Mouse (Mus musculus): Measurements from ENCODE around the gene Rpgrip1l. TPM values are rescaled to one million over a fixed set of nuclear protein-coding genes. Genes with fewer than 3 reads are reported as not detected.

The Rpgrip1l gene
- 10 to 100 TPM; 19.9 to 23.9 TPM for total RNA-seq (2021)

DNA sequence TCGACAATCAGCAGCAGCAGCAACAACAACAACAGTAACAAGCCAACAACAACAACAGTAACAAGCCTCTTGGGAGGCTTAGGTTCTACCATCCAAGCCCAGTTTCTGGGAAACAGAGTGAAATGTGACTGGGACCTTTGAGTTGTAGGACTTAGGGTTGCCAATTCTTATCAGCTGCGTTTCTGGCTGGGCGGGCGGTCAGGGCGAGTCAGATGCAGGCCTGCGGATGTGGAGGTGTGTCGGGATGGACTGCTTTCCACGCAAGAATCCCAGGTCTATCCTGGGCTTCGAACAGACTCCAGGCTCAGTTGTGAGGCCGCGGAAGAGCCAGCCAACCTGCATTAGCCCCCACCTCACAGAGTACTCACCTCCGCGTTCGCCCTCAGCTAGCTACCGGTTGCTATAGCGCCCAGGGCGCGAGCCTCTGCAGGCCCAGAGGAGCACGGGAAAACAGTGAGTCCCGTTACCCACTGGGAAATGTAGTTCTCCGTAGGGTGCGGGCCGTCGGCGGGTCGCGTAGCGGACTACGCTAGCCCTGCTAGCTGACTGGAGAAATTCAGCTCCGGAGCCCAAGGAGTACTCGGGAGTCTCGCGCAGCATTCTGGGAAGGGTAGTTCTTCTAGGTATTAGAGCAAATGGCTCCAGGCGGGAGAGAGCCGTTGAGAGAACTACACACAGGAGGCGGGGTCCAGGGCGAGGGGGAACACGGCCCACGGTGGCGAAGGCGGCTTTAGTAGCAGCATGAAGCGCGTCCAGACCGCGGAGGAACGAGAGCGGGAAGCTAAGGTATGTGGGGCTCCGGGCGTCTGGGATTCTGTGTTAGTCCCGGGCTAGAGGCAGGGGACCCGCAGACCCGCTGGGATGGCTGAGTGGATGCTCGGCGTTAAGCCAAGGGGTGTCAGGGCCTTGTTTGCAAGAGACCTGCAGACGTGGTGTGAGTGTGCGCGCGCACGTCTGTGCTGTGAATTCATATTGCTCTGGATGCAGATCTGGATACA is at the start of gene Rpgrip1l, which contains the start of gene Fto:
TSS of gene Rpgrip1l (minus strand) at position 428 of the 998 bp plus-strand sequence.
TSS of gene Fto (plus strand) at position 691 of the 998 bp plus-strand sequence.
- DNase-seq, result peak; percentile 98
- intact Hi-C loops (cut with DNase I), result no loop called here

DNA sequence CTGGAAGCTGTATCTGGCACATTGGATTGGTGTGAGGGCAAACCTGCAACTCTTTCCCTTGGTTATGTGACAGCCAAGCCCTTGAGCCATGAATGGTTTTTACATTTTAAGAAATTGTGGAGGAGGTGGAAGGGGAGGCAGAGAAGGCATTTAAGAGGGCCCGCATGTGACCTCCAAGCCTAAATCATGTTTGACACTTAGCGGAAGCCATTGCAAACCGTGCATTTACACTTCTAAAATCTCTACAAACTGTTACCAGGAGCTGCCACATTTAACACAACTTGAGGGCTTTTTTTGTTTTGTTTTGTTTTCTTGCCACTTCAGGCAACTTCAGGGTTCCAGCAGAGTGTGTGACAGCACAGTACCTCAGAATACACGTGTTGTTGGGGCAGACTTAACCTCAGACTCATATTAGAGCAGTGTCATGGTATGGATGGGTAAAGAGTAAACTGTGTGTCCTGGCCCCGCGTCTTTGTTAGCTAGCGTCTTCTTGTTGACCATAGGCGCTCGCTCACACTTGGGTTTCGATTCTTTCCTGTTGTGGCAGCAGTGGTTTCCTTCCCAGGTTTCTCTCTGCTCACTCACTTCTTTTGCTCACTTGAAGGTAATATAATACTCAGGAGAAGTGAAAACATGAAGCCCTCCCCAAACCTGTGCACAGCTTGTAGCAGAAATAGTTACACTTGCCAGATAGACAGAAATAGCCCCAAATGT is 47.7 kb upstream of the Rpgrip1l start:
- intact Hi-C loops (cut with DNase I), result no loop called here
- no peak for DNase-seq

DNA sequence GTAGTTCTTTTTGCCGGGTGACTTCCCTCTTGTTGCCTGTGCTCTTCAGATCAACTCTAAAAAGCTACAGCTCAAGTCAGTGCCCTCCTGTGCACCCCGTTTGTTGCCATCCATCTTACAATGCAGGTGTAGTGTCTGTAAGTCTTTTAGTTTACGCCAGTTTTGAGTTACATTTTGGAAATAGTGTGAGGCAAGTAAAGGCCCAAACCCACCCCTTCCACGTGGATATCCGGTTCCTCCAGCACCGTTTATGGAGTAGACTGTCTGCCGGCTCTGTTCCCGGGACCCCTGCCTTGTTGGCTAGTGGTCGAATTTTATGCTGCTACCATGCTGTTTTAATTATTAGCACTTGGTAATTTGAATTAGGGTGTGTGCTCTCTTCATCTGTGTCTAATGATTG is 46.4 kb upstream of the Rpgrip1l start:
- intact Hi-C loops (cut with DNase I), result no loop called here
- DNase-seq, result no peak

DNA sequence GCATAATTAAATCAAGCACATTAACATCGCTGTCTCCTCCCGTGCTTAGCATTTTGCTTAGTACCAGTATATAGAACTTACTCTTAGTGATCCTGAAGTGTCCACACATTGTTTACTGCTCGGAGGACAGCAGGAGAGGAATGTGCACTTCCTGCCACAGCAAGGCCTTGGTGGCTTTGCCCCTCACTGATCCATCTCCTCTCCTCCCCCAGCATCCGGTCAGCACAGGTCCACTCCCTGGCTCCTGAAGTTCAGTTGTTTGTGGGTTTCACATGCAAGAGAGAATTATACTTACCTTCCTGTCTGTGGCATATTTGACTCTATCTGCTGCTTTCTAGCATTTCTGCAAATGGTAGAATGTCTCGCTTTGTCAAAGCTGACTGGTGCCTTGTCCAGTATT is 45.0 kb upstream of the Rpgrip1l start:
- intact Hi-C loops (cut with DNase I), result no loop called here
- no peak for DNase-seq

DNA sequence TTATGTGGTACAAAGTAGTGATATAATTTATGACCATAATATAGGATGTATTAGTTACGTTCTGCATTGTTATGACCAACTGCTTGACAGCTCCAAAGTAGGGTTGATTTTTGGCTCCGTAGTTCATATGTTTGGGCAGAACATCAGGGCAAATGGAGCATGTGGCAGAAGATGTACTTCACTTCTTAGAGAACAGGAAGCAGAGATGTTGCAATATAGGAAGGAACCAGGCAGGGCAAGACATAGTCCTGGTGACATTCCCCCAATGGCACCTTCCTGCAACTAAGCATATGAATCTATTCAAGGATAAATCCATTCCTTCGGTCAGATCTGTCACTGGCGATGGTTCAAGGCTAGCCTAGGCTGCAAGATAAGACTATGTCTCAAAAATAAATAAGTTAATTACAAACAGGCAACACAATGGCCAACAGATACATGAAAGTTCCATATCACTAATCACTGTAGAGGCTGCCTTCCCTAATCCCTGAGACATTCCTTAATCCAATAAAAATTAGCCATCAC is 44.5 kb upstream of the Rpgrip1l start:
- intact Hi-C loops (cut with DNase I), result no loop called here
- DNase-seq, result no peak

DNA sequence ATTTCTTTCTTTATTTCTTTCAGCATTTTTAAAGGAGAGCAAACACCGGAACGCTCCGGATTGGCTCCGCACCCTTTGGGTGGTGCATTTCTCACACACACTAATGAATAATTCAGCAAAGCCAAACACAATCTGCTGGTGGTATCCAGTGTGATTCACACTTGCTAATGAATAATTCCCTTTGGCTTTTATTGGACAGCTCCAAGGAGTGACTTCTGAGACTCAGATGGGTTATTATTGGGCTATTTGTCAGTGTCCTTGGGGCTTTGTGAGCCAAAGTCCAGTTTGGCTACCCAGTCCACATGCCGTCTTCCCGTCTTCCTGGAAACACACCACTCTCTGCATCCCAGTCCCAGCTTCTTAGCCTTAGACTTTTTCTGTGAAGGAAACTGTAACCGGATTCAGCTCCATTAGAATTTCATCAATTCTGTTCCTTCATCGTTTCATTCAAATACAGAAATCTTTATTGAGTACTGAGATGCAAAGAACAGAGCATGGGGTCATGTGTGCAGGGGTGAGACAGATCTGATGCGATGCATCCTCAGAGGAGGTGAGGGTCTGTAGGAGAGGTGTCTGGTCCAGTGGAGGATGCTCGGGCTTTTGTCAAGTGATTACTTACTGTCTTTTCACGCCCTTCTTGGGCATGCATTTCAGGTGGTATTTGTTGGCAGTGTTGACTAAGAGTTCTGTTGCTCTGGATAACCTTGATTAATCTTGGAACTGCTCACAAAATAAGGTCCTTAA is 43.1 kb upstream of the Rpgrip1l start:
- intact Hi-C loops (cut with DNase I), result no loop called here
- no peak for DNase-seq

DNA sequence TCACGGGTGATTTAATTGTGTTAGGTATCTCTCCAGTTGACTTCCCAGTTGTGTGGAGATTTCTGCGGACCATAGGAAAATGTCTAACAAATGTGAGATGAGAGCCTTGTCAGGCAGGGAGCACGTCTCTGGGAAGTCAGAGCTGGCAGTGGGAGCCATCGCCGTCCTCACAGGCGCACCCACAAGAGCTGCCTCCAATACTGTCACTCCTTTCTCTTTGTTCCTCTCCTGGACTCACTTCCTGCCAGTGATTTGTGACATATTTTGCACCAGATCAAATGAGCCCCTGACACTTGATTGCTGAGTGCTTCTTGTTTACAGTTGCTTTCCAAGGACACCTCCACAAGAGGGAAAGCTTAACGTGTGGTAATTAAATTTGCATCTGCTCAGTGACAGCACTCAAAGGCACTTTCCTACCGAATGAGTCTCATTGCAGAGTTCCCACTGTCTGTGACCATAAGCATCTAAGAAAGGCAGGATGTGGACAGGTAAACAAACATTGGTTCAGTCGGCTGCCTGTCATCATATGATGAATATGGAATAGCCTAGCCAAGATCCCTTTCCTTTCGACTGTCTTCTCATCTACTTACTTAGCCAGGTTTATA is 42.3 kb upstream of the Rpgrip1l start:
- intact Hi-C loops (cut with DNase I), result no loop called here
- DNase-seq, result no peak

DNA sequence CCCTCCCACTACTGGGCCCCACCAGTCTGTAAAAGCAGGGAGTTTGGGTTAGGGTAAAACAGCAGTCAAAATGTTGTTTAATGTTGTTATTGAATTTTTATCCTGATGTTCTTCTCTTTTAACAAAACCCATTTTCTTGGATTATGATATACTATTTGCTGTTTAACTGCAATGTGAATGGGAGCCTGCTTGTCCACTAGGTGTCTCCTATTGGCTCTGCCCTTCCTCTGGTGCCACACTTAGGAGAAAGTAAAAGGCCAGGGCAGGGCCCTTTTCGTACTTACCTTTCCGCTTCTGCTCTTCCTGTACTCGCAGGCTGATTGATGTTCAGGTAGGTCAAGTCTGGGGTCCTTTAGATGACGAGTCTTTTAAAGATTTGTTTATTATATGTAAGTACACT is 40.8 kb upstream of the Rpgrip1l start:
- intact Hi-C loops (cut with DNase I), result no loop called here
- DNase-seq, result no peak

DNA sequence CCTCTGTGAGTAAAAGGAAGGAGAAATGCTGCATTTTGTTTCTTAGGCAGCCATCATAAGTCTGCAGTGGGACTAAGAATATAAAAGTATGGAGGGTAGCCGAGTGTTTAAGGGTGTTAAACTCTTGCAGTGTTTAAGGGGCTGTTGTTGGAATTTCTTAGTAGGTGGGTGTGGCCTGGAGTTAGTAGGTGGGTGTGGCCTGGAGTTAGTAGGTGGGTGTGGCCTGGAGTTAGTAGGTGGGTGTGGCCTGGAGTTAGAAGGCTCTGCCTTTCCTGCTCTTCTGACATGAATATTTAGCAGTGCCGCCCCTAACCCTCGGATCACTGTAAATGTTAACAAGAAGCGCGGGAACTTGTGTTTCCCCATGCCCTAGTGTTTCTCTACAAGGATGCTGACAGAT is 40.0 kb upstream of the Rpgrip1l start:
- intact Hi-C loops (cut with DNase I), result no loop called here
- DNase-seq, result no peak

DNA sequence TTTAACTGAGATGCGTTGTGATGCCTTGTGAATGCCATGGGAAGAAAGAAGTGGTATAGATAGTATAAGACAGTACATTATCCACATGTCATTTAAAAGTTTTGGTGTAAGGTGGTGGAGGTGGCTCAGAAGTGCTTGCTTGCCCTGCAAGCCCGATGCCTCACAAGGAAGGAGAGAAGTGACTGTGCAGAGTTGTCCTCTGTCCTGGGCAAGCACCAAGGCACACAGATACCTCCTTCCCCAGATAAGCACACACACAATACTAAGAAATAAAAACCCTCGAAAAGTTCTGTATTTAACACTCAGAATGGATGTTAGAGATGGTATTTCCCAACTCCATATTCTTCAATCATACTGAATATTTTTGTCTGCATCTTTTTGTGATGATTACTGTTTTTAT is 39.5 kb upstream of the Rpgrip1l start:
- DNase-seq, result no peak
- intact Hi-C loops (cut with DNase I), result no loop called here

DNA sequence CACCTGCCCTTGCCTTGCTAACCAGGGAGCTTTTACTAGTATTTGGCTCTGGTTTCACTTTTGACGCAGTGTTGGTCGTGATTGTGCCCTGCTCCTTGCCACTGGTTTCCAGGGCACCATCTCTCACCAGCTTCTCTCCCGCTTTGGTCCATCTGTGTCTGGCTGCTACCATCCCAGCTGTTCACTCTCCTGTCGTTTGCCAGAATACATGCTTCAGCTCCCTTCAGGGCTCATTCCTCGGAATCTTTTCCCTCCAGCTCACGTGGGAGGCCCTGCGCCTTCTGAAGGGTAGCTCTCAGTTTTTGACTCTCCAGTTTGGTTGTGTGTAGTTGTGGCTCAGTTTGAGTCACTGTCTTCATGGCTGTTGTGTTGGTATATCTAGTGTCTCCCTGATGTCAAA is 37.6 kb upstream of the Rpgrip1l start:
- DNase-seq, result peak; percentile 36
- intact Hi-C loops (cut with DNase I), result no loop called here

DNA sequence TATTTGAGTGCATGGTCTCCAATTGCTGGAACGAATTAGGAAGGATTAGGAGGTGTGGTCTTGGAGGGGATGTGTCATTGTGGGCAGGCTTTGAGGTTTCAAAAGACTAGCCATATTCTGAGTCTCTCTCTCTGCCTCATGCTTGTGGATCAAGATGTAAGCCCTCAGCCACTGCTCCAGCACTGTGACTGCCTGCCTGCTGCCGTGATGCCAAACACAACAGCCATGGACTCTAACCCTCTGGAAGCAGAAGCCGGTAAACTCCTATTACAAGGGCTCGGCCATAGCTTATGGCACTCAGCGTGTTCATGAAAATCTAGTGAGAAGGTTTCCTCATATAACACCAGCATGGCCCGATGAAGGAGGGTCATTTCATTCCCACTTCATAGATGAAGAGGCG is 36.8 kb upstream of the Rpgrip1l start:
- no peak for DNase-seq
- intact Hi-C loops (cut with DNase I), result no loop called here

DNA sequence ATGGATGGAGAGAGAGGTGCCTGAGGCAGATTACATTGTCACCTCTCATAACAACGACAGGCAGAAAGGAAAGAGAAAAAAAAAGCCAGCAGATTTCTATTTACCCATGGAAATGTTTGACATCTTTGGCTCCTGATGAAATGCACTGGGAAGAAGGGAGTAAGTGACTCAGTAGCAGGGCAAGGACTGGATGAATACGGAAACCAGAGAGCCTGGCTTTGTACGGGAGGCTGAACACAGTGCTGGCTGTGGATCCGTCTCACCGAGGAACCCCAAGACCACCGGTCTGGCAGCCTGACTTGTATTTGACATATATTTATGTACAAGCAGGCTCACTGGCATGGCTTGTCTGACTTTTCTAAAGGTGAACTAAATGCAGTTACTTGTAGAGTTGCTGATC is 34.5 kb upstream of the Rpgrip1l start:
- DNase-seq, result no peak
- intact Hi-C loops (cut with DNase I), result no loop called here

DNA sequence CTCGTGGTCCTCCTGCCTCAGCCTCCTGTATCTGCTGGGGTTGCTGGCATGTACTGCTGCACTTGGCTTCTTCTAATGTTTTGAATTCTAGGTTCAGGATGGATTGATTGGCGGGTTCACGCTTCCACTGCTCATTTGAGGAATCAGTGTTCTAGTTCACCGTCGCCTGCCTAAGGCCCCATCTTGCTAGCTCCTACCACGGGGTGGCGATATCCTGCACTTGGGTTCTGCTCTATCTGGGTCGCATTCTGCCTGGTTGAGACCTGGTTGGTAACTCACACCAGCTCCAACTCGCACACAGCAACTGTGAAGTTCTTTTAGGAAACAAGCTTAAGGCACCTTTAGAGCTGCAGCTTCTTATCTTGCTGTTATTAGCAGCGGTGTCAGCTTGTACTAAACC is 34.1 kb upstream of the Rpgrip1l start:
- no peak for DNase-seq
- intact Hi-C loops (cut with DNase I), result no loop called here

DNA sequence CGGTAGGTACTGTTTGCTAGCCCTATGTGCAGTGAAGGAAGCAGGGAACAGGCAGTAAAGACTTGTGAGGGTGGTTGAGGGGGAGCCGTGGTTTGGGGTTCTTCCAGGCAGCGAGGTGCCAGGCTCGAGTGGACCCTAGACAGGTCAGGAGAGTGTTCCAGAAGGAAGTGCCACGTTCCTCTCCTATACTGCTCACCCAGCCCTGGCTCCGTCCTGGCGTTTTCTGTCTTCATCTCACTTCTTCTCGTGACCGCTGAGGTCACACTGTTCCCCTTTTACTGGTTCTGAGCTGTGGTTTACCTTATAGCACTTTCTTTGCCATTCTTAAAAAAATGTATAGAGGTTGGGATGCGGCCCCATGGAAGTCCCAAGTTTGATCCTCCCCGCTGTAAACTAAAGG is 31.6 kb upstream of the Rpgrip1l start:
- intact Hi-C loops (cut with DNase I), result no loop called here
- no peak for DNase-seq

DNA sequence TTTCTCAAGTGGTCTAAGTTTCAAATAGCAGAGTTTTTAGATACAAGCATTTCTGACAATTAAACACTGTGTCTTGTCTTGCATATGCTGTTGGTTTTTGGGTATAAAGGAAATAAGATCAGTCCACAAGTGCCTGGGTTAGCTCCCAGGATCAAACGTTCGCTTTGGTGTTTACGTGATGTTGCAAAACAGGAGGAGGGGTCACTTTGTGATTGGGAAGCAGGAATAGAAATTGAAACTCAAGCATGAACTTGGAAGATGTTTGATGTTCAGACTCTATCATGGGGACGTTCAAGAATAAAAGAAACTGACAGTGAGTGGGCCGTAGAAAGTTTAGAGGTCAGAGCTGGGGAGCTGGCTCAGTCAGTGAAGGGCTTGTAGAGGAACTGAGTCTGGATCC is 29.7 kb upstream of the Rpgrip1l start:
- no peak for DNase-seq
- intact Hi-C loops (cut with DNase I), result no loop called here

DNA sequence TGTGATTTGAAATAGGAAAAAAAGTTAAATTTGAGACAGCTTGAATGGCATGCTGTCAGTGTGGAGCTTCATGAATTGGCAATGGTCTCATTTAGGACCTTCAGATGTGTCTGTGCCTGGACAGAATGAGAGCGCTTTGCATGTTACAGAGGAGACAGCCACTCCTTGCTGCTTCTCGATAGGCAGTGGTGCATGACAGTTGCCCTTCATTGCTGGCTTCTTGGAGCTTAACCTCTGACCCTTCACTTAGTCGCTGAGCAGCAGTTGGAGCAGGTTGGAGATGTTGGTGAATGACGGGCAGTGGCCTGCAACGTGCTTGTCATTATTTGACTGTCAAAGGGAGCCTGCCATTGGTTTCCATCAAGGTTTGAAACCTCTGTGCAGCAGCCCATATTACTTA is 29.1 kb upstream of the Rpgrip1l start:
- DNase-seq, result no peak
- intact Hi-C loops (cut with DNase I), result no loop called here

DNA sequence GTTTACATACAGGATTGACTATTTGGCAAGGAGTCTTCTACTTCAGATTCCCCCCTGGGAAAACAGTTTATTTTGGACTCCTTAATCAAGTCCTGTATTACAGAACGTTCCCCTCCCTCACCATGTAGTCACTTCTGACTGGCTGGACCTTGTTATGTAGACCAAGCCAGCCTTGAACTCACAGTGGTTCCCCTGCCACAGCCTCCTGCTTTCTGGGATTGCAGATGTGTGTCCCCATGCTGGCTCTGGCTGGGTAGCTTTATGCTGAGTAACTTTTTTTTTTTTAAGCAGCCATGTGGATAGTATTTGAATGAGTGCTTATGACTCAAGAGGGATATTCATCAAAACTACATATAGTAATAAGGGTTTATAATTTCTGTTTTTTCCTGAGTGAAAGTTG is 27.7 kb upstream of the Rpgrip1l start:
- intact Hi-C loops (cut with DNase I), result no loop called here
- no peak for DNase-seq

DNA sequence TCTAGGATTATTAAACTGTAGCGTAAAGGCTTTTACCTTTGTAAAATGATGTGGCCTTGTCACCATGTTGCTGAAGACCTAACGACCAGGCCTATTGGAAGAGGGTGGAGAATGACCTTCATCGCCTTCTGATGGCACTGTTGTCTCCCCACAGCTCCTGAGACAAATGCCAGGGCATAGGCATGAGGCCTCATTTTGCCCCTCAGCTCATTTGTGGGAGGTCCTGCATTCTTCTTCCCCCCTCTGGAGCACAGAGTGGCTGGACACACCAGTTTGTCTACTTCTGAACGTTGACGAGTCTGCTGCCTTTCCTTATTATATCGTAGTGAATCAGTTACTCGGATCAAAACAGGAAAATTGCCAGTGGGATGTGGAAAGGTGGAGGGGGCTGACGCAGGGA is 26.6 kb upstream of the Rpgrip1l start:
- intact Hi-C loops (cut with DNase I), result no loop called here
- no peak for DNase-seq

DNA sequence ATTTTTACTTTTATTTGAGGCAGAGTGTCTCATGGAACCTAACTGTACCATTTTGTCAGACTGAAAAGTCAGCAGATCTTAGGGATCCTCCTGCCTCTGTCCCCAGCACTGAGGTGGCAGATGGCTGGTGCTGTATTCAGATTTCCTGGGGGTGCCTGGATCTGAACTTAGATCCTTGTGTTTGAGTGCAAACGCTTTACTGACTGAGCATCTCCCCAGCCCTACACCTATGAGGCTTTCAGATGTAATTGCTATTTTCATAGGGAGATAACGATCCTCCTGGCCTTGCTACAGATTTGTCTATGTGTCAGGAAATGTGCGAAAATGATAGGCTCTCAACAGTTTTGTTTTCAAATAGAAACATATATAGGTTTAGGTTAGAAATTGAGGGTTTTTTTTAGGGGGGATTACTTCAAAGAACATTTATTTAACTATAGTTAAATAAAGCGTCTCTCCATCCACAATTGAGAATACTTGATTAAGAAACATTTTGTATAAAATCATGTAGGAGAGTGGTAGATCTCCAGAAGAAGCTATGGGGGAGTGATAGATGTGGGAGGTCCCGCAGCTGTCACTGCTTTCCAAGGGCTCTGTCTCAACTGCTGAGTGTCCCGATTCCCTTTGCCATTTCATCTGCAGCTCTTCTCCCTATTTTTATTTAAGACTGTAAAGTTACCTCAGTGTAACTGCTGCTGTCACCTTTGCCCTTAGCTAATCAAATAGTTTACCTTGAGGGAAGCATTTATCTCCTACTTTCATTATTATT is 25.5 kb upstream of the Rpgrip1l start:
- no peak for DNase-seq
- intact Hi-C loops (cut with DNase I), result no loop called here
